Mouse (Mus musculus) gastrocnemius, postnatal 4 days (tissue): ENCODE data around the gene Fth1. TPM values are rescaled to one million over a fixed set of nuclear protein-coding genes. Genes with fewer than 3 reads are reported as not detected.
"Not testable (repeated sequence)": the region's sequence is repeated elsewhere in the genome, so short reads cannot be mapped to it uniquely, and the experiment has no call there.

Source experiments
- DNase-seq, 2 experiments: peaks; one replicate each; pipeline ENCODE4 v3.0.0; 2021 to 2022; ENCODE audit warnings: low spot score in 2 of 2, mixed read lengths in 2 of 2
- long read RNA-seq, 2 experiments: library from polyadenylated mRNA; stranded (forward); transcript quantifications; one replicate each; pipeline ENCODE4 v2.0.0; 2021
- total RNA-seq, 2 experiments: library from RNA; stranded (reverse); gene quantifications; 2 replicates each; pipeline ENCODE4 v1.2.3; 2021

Gene Fth1
- total RNA-seq, result 1,000 to 10,000 TPM; 1,831 to 1,888 TPM
- long read RNA-seq, experiment 1, transcript Fth1-201 (4 exons, 929 nt), result major isoform, 1,855 of 1,876 reads
- long read RNA-seq, experiment 1, partial matches to known transcripts, result 5 of 1,876 reads
- long read RNA-seq, experiment 1, other reads (novel, unspliced or antisense), result 14 of 1,876 reads
- long read RNA-seq, experiment 2, transcript Fth1-201 (4 exons, 929 nt), result major isoform, 1,677 of 1,694 reads
- long read RNA-seq, experiment 2, partial matches to known transcripts, result 6 of 1,694 reads
- long read RNA-seq, experiment 2, other reads (novel, unspliced or antisense), result 8 of 1,694 reads

GRCm38 (mm10) chr19:9980258-9980657, at the start of gene Fth1:
Gene Fth1, plus strand, starts transcription at chr19:9980598.
- no peak for DNase-seq

DNA sequence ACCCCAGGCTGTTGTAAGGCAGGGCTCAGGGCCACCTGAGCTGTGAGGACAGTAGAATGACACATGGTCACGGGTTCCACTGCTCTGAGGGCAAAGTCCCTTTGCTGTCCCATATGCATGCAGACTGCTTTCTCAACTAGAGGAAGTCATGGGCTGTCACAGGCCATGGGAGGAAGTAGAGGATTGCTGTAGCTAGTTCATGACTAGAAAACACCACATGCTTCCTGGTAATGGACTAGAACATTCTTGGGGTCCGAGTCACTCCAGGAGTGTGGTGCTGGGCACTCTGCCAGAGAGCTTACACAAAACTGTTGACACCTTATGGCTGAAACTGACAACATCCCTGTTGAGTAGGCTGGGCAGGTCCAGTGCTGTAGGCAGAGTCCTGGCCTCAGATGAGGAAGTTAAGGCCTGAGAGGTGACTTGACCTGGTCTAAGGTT, 49.2 kb upstream of the Fth1 start:
- DNase-seq, result not testable (repeated sequence)

GRCm38 (mm10) chr19:9933908-9934307, 46.5 kb upstream of the Fth1 start:
- no peak for DNase-seq

DNA sequence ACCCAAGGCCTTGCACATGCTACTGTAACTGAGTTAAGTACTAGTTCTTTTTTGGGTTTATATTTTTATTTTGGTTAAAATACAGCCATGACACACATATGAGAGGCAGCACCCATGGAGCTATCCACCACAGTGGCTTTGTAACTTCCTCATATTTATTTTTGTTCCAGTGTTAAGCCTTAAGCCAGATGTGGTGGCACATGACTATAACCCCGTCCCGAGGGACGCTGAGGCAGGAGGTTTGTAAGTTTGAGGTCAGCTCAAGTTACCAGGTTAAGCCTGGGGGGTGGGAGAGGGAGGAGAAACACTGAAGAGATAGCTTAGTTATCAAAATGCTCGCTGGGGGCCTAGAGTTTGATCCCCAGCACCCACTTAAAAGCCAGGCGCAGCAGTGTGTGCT, 43.8 kb upstream of the Fth1 start:
- DNase-seq, result no peak

- DNase-seq, result no peak
Observed at GRCm38 (mm10) chr19:9937428-9937827, 43.0 kb upstream of the Fth1 start.

- DNase-seq, result no peak
Observed at GRCm38 (mm10) chr19:9938156-9938823, 42.1 kb upstream of the Fth1 start.

DNA sequence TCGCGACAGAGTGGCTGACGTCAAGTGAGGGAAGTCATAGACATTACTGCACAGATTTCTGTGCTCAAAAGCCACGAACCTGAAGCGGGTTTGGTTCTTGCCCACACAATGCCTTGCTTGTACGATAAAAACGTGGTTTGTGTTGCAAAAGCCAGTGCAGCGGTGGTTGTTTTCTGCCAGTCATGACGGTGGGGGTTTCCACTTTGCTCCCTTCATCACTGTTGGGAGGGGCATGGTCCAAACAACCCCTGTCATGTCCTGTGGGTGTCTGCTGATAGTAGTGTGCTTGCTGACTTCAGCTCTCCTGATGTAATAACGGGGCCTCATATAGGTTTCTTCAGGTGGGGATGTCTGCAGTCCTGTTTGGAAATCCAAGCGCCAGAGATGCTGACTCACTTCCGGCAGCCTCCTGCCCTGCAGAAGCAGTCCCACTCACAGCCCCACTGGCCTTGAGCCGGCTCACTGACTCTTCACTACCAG, 41.5 kb upstream of the Fth1 start:
- no peak for DNase-seq

DNA sequence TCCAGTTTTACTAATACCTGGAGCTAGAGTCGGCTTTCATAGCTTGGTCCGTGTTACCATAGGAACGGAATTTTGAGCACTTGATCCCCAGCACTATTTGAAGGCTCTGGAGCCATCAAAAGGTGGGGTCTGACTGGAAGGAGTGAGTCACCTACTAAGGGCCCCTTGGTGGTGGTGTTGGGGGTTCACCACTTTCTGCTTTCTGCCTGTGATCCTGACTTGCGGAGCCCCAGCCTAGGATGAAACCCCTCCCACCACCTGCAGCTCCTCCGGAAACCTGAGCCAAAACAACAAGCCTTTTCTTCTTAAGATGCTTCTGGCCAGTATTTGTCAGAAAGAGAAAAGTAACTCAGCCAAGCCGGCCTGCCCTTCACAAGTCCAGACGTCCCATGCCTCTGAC, 40.6 kb upstream of the Fth1 start:
- DNase-seq, result no peak

DNA sequence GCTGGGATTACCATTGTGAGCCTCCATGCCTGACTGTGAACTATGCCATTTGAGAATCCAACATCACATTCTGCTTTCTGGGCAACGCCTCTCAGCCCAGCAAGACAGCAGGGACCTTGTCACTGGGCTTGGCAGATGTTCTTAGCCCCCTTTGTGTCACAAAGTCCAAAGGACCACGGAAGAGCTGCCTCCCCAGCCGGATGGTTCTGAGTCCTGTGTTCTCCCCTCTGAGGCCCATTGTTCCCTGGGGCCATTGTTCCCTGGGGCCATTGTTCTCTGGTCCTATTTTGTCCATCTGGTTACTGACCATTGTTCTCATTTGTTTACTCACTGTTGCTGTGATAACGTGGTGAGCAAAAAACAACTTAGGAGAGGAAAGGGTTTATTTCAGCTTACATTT, 39.5 kb upstream of the Fth1 start:
- no peak for DNase-seq

- DNase-seq, result no peak
Observed at GRCm38 (mm10) chr19:9941809-9942208, 38.6 kb upstream of the Fth1 start.

GRCm38 (mm10) chr19:9942539-9943533, 37.6 kb upstream of the Fth1 start:
- DNase-seq, result no peak

- DNase-seq, result no peak
Observed at GRCm38 (mm10) chr19:9945800-9946564, 34.4 kb upstream of the Fth1 start.

DNA sequence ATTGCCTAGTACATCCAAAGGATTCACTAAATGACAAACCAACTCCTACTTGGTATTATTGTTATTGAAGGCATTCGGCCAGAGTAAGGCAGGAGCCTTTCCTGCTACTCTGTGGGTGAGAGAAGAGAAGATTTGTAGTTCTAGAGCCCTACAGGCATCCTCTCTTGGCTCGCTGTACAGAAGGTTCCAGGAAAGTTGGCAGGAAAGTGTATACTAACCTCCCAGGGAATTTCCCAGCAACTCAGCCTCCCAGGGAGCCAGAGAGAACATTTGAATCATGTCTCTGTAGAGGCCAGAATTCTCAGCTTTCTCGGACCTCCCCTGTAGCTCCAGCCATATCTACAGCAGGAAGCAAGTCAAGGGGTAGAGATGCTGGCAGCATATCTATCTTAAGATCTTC, 33.4 kb upstream of the Fth1 start:
- no peak for DNase-seq

DNA sequence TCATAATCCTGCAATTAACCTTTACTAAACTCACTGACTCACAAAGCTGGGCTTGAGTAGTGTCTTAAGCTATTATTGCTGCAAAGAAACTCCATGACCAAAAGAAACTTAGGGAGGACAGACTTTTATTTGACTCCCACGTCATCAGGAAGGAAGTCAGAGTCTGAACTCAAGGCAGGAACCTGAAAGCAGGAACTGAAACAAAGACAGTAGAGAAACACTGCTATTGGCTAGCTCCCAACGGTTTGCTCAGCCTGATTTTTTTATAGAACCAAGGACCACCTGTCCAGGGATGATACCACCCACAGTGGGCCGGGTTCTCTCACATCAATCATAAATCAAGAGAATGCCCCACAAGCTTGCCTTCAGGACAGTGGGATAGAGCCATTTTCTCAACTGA, 28.0 kb upstream of the Fth1 start:
- no peak for DNase-seq

DNA sequence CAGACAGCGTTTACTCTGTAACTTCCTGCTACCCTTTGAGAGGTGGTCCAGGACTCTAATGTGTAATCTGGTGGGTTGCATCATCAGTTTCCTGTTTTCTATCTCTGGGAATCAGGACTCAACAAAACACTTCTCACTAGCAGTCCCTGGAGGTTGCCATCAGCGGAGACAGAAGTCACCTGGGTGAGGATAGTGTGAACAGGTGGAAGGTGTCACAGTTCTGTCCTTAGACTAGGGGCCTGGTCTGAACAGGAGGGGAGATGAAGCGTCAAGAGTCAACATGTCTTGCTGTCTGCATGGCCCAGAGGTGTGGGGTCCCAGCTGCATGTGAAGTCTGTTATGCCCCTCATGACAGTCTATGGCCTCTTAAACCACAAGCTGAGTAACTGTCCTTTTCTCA, 27.5 kb upstream of the Fth1 start:
- no peak for DNase-seq

DNA sequence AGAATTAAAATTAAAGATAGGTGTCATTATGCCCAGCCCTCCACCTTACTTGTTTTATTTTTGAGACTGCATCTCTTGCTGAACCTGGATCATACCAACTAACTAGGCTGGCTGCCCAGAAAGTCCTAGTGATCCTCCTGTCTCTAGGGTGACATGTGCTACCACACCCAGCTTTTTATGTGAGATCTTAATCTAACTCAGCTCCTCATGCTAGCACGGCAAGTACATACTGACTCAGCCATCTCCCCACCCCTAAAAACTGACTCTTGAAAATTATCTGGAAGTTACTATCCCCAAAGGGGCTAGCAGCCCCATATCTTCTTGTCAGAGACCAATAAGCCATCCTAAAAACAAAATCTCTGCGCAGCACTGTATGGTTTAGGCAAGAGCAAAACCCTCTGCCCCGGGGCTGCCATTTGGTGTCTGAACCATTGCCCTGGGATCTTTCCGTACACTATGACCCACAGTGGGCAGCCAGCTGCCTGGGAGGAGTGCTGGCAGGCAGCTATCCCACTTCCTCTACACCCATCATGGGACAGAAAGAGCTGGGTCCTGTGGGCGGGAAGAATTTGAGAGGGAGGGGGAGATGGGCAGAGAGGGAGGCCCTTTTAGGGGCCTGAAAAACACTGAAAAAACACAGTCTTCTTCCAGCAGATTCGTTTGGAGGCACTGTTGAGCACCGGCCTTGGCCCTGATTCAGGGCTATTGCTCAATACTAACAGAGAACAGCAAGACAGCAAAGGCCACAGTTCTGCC, 26.2 kb upstream of the Fth1 start:
- peak; percentile 49 to 86 for DNase-seq

- peak in 1 of 2 experiments; percentile 41 for DNase-seq
Observed at GRCm38 (mm10) chr19:9954811-9955202, 25.6 kb upstream of the Fth1 start.

GRCm38 (mm10) chr19:9955438-9955837, 25.0 kb upstream of the Fth1 start:
- no peak for DNase-seq

- DNase-seq, result no peak
Observed at GRCm38 (mm10) chr19:9956624-9957388, 23.6 kb upstream of the Fth1 start.
